Mouse (Mus musculus) adrenal gland, adult 18-20 months (tissue): ENCODE data around the gene Kcne1. TPM values are rescaled to one million over a fixed set of nuclear protein-coding genes. Genes with fewer than 3 reads are reported as not detected.

Experiments used
- DNase-seq, 2 experiments: peaks; one replicate each; pipeline ENCODE4 v3.0.0; 2021 to 2022; ENCODE audit warnings: low spot score in 2 of 2
- total RNA-seq, 2 experiments: library from RNA; stranded (reverse); gene quantifications; 1 replicate in 1 of 2; 2 replicates in 1 of 2; pipeline ENCODE4 v1.2.3; 2021

Gene Kcne1
- total RNA-seq, 2 experiments from 2014 or later = not detected

GRCm38 (mm10) chr16:92357023-92357422 is 2.2 kb downstream of the Kcne1 start:
- no peak for DNase-seq

- no peak for DNase-seq
Observed at GRCm38 (mm10) chr16:92355982-92356381, 3.3 kb downstream of the Kcne1 start.

DNA sequence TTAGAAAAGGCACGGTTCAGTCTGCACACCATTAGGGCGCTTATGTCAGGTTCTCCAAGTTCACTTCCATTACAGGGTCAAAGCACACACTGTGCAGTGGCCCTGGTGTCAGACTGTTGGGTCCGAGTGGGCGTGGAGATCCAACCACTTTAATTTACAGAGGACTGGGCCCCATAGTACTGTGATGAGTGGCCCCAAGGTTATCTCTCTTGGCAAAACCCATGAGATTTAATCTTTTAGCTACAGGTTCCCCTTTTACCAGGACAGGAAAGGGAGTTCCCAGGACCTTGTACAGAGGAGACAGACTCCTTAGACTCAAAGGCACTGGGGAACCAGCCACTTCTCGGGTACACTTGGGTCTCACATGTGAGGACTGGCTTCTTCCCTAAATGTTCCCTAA is 3.9 kb downstream of the Kcne1 start:
- no peak for DNase-seq

- DNase-seq = no peak
Observed at GRCm38 (mm10) chr16:92353897-92354296, 5.4 kb downstream of the Kcne1 start.

- DNase-seq = no peak
Observed at GRCm38 (mm10) chr16:92353295-92353694, 6.0 kb downstream of the Kcne1 start.

DNA sequence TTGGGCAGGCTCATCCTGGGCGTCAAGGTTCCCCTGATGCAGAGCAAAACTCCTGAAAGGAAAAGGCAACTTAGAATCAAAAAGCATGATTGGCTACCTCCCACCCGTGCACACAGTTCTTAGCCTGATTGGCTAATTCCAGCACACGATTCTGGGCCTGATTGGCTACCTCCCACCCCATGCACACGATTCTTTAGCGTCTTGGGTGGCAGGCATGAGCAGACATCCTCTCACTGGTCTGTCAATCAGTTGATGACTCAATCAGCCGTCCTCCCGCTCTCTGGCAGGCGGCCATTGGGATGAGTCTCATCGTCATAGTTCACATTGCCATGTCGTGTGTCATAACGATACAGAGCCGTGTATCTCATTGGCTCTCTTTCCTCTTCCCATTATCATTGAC is 10.3 kb downstream of the Kcne1 start:
- DNase-seq = peak; percentile 70 to 73

- DNase-seq = peak in 1 of 2 experiments; percentile 11
Observed at GRCm38 (mm10) chr16:92346297-92346916, 12.9 kb downstream of the Kcne1 start.

GRCm38 (mm10) chr16:92345177-92345576 is 14.1 kb downstream of the Kcne1 start:
- DNase-seq = peak; percentile 32 to 40

DNA sequence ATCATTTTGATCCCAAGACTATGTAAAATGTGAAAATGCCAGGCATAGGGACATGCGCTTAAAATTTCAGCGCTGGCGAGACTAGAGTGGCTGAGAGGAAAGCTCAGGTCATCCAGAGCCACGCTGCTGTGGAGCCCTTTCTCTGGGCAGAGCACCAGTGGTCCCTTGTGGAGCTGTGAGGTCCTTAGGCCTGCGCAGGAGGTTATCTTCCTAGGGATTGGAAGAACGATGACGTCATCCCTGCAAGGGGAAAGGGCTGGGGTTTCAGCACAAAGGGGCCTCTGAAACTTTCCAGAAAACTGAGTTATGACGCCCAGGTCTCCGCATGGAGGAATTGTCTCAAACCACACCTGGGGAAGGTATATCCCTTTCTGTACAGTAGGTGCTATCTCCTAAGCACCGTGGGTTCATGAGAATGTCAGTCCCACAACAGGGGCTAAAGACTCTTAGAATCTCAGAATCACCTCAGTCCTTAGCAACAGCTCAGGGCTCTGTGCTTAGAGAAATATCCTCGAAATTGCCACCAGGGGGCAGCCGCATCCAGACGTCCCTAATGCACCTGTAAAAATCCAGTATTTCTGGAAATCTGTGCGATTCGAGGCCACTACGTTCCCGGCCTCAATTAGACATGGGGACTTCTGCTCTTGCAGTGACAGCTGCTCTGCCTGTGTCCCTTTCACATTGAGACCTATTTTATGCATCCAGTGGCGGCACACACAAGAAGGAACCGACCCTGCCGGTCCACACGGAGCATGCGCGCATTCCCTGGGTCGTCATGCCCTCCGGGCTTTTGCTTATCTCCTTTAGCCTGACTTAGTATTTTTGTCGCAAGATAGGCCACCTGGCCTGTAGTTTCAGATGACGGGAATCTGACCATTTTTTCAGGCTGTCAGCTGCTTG is 18.4 kb downstream of the Kcne1 start:
- DNase-seq = peak; percentile 57 to 69

DNA sequence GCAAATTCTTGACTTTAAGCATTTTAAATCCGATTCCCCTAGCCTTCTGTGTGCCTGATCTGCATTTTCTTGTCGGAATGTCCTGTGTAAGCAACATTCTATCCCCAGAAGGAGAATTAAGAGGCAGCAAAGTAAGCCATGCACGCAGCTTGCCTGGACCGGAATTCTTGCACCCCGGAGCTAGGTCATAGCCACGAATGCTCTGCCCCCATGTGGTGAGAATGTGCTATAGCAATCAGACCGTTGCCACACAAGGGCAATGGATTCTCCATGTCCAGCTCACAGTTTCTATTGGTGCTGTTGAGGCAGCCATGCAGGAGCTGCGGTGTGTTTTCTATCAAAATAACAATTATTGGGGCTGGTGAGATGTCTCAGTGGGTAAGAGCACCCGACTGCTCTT is 23.0 kb downstream of the Kcne1 start:
- peak; percentile 68 to 72 for DNase-seq

DNA sequence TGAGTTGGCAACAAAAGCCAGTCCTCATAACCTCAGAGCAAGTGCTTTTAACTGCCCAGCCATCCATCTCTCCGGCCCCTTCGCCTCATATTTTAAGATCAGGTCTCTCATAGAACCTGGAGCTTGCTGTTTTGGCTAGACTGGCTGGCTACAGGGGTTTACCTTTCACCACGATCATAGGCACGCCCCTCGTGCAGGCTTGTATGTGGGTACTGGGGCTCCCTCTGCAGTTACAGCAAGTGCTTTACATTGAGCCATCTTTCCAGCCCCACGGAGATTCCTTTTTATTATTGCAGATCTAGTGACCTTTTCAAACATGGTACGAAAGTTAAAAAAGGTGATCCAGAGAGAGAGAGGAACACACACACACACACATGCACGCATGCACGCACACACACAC is 24.7 kb downstream of the Kcne1 start:
- no peak for DNase-seq

GRCm38 (mm10) chr16:92330966-92331365 is 28.3 kb downstream of the Kcne1 start:
- no peak for DNase-seq

DNA sequence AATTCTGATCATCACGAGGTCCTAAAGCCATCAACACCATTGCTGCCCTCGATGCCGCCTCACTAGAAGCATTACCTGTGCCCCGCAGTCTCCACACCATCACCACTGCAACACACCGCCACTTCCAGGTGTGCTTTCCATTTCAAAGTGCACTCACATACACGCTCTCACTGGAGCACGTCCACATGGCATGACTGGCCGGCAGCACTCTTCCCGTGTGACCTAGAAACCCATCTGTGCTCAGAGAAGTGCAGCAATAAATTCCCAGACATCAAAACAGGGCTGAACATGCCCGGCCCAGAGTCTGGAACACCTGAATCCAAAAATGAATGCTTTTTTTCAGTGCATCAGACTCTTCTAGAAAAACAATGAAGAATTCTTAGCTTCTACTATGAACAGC is 31.4 kb downstream of the Kcne1 start:
- DNase-seq = no peak

DNA sequence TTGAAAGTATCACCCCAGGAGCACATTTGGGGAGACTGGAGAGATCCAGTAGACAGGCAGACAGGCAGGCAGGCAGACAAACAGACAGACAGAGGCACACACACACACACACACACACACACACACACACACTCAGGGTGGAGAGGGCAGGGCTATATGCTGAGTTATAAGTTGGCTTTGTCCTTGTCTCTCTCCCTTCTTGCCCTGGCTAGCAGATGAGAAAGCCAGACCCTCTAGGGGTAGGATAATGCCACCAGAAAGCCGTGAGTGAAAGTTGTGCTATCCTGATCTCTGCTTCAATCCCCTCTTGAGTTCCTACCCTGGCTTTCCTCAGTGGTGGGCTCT is 34.2 kb downstream of the Kcne1 start:
- DNase-seq = no peak

- no peak for DNase-seq
Observed at GRCm38 (mm10) chr16:92324309-92325061, 34.8 kb downstream of the Kcne1 start.

GRCm38 (mm10) chr16:92321341-92321740 is 37.9 kb downstream of the Kcne1 start, which contains the start of gene Fam243:
Gene Fam243 (minus strand): TSS chr16:92321441.
- no peak for DNase-seq

GRCm38 (mm10) chr16:92320361-92320760 is 38.9 kb downstream of the Kcne1 start:
- no peak for DNase-seq

- peak in 1 of 2 experiments; percentile 57 for DNase-seq
Observed at GRCm38 (mm10) chr16:92319353-92320109, 39.7 kb downstream of the Kcne1 start.

GRCm38 (mm10) chr16:92316049-92316738 is 43.1 kb downstream of the Kcne1 start:
- DNase-seq = no peak
